Mouse (Mus musculus) cerebellum, adult 18-20 months (tissue): Measurements from ENCODE around the gene Gpat3.

Experiments used
- DNase-seq, 2 experiments: peaks; one replicate each; pipeline ENCODE4 v3.0.0; 2021

Gpat3 gene

GRCm38 (mm10) chr5:100917252-100917774, 71.8 kb downstream of the Gpat3 start:
- peak; percentile 39 to 50 for DNase-seq

GRCm38 (mm10) chr5:100919069-100919468, 73.6 kb downstream of the Gpat3 start:
- peak; percentile 41 to 59 for DNase-seq

GRCm38 (mm10) chr5:100929698-100930097, 84.2 kb downstream of the Gpat3 start:
- DNase-seq = no peak

- DNase-seq = no peak
Observed at GRCm38 (mm10) chr5:100943716-100944115, 98.2 kb downstream of the Gpat3 start.

- DNase-seq = no peak
Observed at GRCm38 (mm10) chr5:100945336-100945735, 99.8 kb downstream of the Gpat3 start.
